Mouse (Mus musculus): ENCODE measurements around the gene 1700123K08Rik.

GRCm38 (mm10) chr5:138532491-138532890 is 32.0 kb downstream of the 1700123K08Rik start:
- TF ChIP-seq CTCF (IDR thresholded peaks at IDR 0.05; ENCODE audit: insufficient read depth, low read depth, low read length): no peak
- no peak for TF ChIP-seq POLR2A (IDR thresholded peaks at IDR 0.05; ENCODE audit: insufficient read depth, low read depth, low read length)

Data from olfactory bulb, adult 2 months (tissue).